9 mouse cellular contexts compared by ENCODE assay signal in the genomic region with DNA sequence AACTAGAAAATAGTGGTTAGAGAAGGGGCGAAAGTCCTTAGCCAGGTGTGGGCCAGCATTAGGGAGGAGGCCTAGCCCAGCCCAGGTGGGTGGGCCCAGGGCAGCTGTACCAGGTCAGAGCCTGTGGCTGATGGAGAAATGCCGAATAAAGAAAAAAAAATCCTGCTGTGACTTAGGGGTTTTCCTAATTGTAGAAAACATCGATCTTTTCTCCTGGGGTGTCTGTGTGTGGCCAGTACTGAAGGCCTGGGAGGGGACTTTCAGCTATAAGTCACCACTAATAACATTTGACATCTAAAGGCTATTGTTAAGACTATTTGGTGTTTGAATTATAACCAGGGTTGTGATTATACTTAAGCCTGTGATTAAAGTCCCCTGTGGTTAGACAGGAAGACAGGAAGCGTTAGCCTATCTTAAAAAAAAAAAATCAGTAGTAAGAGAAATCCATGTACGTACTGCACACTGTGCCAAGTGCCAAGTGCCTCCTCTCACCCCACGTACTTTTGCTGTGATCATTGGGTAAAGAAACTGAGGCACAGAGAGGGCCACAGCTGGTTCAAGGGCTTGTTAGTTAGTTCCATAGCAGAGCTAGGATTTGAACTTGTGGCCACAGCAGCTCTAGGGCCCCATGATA. TPM values are rescaled to one million over a fixed set of nuclear protein-coding genes. Genes with fewer than 3 reads are reported as not detected.
DNase-seq lines count a peak whose midpoint lies in the region; ATAC-seq and TF ChIP-seq lines count a peak whose summit lies in the region.
"Had no signal": no experiment of that assay in that cellular context is flagged by ENCODE, and none has a peak within 500 bp of the region (broad histone marks: within the 10 kb centered on the region; RNA-seq: fewer than 3 reads in every experiment).

No protein-coding gene starts in this region.

- H3K4me1 ChIP-seq in forebrain, embryonic 12.5 days: peaks cover 43% of the 10 kb centered on the region
- peaks cover 16% of the 10 kb centered on the region; the same call in 1 of the 2 replicates for H3K4me1 ChIP-seq in forebrain, embryonic 11.5 days (replicated peaks; ENCODE audit: control insufficient read depth, insufficient read depth, low read length)
- peaks cover 59% of the 10 kb centered on the region for H3K4me1 ChIP-seq in kidney, postnatal 0 days (replicated peaks; ENCODE audit: insufficient read depth, low read length)
- peaks cover 45% of the 10 kb centered on the region for H3K4me1 ChIP-seq in limb, embryonic 10.5 days
- peaks cover 68% of the 10 kb centered on the region for H3K4me1 ChIP-seq in neural tube, embryonic 15.5 days

- H3K27me3 ChIP-seq in forebrain, embryonic 12.5 days: 0 out of 2 replicates have a peak, but pooled peaks cover 5% of the 10 kb centered on the region
- no peaks in the 10 kb centered on the region for H3K27me3 ChIP-seq in forebrain, embryonic 11.5 days (ENCODE audit: control insufficient read depth, insufficient read depth, low read length)
- no peaks in the 10 kb centered on the region for H3K27me3 ChIP-seq in kidney, postnatal 0 days (ENCODE audit: insufficient read depth, low read length)
- H3K27me3 ChIP-seq in limb, embryonic 10.5 days (ENCODE audit: low read depth, poor library complexity, severe bottlenecking): peaks cover 5% of the 10 kb centered on the region; the same call in 1 of the 2 replicates
- H3K27me3 ChIP-seq in neural tube, embryonic 15.5 days (replicated peaks): no peaks in the 10 kb centered on the region

- H3K9ac ChIP-seq in forebrain, embryonic 12.5 days: peak overlapping the region; percentile 33; the same call in 1 of the 2 replicates
- H3K9ac ChIP-seq in forebrain, embryonic 11.5 days (ENCODE audit: low read length): no peak overlapping the region
- peak overlapping the region; percentile 38; the same call in 1 of the 2 replicates for H3K9ac ChIP-seq in kidney, postnatal 0 days (ENCODE audit: low read depth, low read length)
- peak overlapping the region; percentile 96; the same call in 1 of the 2 replicates for H3K9ac ChIP-seq in neural tube, embryonic 15.5 days (replicated peaks)

- H3K4me2 ChIP-seq in forebrain, embryonic 12.5 days: peak overlapping the region; percentile 84; the same call in 1 of the 2 replicates
- no peak overlapping the region for H3K4me2 ChIP-seq in forebrain, embryonic 11.5 days (ENCODE audit: low read depth, low read length, severe bottlenecking)
- no peak overlapping the region for H3K4me2 ChIP-seq in kidney, postnatal 0 days (ENCODE audit: low read length)
- H3K4me2 ChIP-seq in neural tube, embryonic 15.5 days: peak overlapping the region; percentile 74

- ATAC-seq in forebrain, embryonic 12.5 days (ENCODE audit: low FRiP score): no peak
- no peak for ATAC-seq in forebrain, embryonic 11.5 days (replicated peaks; ENCODE audit: low FRiP score)
- no peak for ATAC-seq in kidney, postnatal 0 days (replicated peaks; ENCODE audit: low FRiP score, low read depth)
- no peak for ATAC-seq in neural tube, embryonic 15.5 days (ENCODE audit: low FRiP score)

- 0 out of 2 replicates have a peak, but pooled peaks cover 4% of the 10 kb centered on the region for H3K9me3 ChIP-seq in forebrain, embryonic 12.5 days
- no peaks in the 10 kb centered on the region for H3K9me3 ChIP-seq in forebrain, embryonic 11.5 days (ENCODE audit: control insufficient read depth, low read length)
- H3K9me3 ChIP-seq in kidney, postnatal 0 days (replicated peaks; ENCODE audit: low read length): no peaks in the 10 kb centered on the region
- H3K9me3 ChIP-seq in limb, embryonic 10.5 days (replicated peaks): no peaks in the 10 kb centered on the region
- H3K9me3 ChIP-seq in neural tube, embryonic 15.5 days (replicated peaks): no peaks in the 10 kb centered on the region

- H3K4me3 ChIP-seq in forebrain, embryonic 12.5 days (replicated peaks): no peak overlapping the region
- H3K4me3 ChIP-seq in forebrain, embryonic 11.5 days (ENCODE audit: low read depth, low read length): no peak overlapping the region
- no peak overlapping the region for H3K4me3 ChIP-seq in kidney, postnatal 0 days (replicated peaks; ENCODE audit: low read depth, low read length)
- H3K4me3 ChIP-seq in limb, embryonic 10.5 days: no peak overlapping the region
- H3K4me3 ChIP-seq in neural tube, embryonic 15.5 days (replicated peaks): no peak overlapping the region

- no peak overlapping the region for H3K27ac ChIP-seq in forebrain, embryonic 12.5 days
- H3K27ac ChIP-seq in forebrain, embryonic 11.5 days (ENCODE audit: low read depth, low read length): no peak overlapping the region
- H3K27ac ChIP-seq in kidney, postnatal 0 days: 0 out of 2 replicates have a peak overlapping the region, but pooled peaks have one; percentile 16
- H3K27ac ChIP-seq in limb, embryonic 10.5 days: peak overlapping the region; percentile 34; the same call in 1 of the 2 replicates
- no peak overlapping the region for H3K27ac ChIP-seq in neural tube, embryonic 15.5 days (replicated peaks)

- no peak for TF ChIP-seq CTCF in kidney, postnatal 0 days (IDR thresholded peaks at IDR 0.05; ENCODE audit: low read depth)

- no peaks in the 10 kb centered on the region for H3K36me3 ChIP-seq in forebrain, embryonic 12.5 days (replicated peaks)
- H3K36me3 ChIP-seq in forebrain, embryonic 11.5 days (ENCODE audit: control insufficient read depth, insufficient read depth, low read length): no peaks in the 10 kb centered on the region
- no peaks in the 10 kb centered on the region for H3K36me3 ChIP-seq in kidney, postnatal 0 days (ENCODE audit: insufficient read depth, low read length)
- H3K36me3 ChIP-seq in limb, embryonic 10.5 days: peaks cover 7% of the 10 kb centered on the region
- no peaks in the 10 kb centered on the region for H3K36me3 ChIP-seq in neural tube, embryonic 15.5 days

- no peak for DNase-seq in forebrain, embryonic 11.5 days (ENCODE audit: low spot score)
- no peak for DNase-seq in kidney, postnatal 0 days (ENCODE audit: low spot score)
- DNase-seq in kidney, adult 9 months: no peak
- no peak for DNase-seq in limb, embryonic 10.5 days (ENCODE audit: low spot score)
- DNase-seq in urinary bladder, postnatal 14 days (ENCODE audit: low spot score): no peak
- DNase-seq in adrenal gland, postnatal 10 days: no peak
- DNase-seq: kidney, postnatal 4 days had no signal

- 68% methylated on average over 6 of the region's 6 CpGs for WGBS in forebrain, embryonic 12.5 days
- WGBS in forebrain, embryonic 11.5 days: 74% methylated on average over 6 of the region's 6 CpGs
- WGBS in kidney, postnatal 0 days: 51% methylated on average over 6 of the region's 6 CpGs
- 72% methylated on average over 6 of the region's 6 CpGs for WGBS in limb, embryonic 10.5 days
- 43% methylated on average over 6 of the region's 6 CpGs for WGBS in neural tube, embryonic 15.5 days

RNA-seq across cellular contexts. Expression of a gene that starts 4.5 kb away (rescaled TPM):
- 33.4 and 36.6 TPM in 2 replicates for polyA plus RNA-seq in forebrain, embryonic 12.5 days (2016; fragmentation: Nextera tagmentation; extraction: Ambion mirVana)
- polyA plus RNA-seq in forebrain, embryonic 11.5 days (2014; fragmentation: Nextera tagmentation; extraction: Ambion mirVana): 15.5 and 16.6 TPM in 2 replicates
- 13.3 and 13.5 TPM in 2 replicates for polyA plus RNA-seq in kidney, postnatal 0 days (2015; fragmentation: Nextera tagmentation; extraction: Ambion mirVana)
- polyA plus RNA-seq in limb, embryonic 10.5 days (2016; fragmentation: Nextera tagmentation; extraction: Ambion mirVana): 13.0 and 14.1 TPM in 2 replicates
- polyA plus RNA-seq in neural tube, embryonic 15.5 days (2015; fragmentation: Nextera tagmentation; extraction: Ambion mirVana): 25.4 and 25.8 TPM in 2 replicates
- 10 to 100 TPM; 13.9 to 22.1 TPM for total RNA-seq in adrenal gland, postnatal 10 days (2021)

RNA-seq across cellular contexts. Expression of a gene that starts 28.4 kb away (rescaled TPM):
- 7.3 and 7.9 TPM in 2 replicates for polyA plus RNA-seq in forebrain, embryonic 12.5 days (2016; fragmentation: Nextera tagmentation; extraction: Ambion mirVana)
- 7.3 and 7.9 TPM in 2 replicates for polyA plus RNA-seq in forebrain, embryonic 11.5 days (2014; fragmentation: Nextera tagmentation; extraction: Ambion mirVana)
- 2.9 TPM in 2 replicates for polyA plus RNA-seq in kidney, postnatal 0 days (2015; fragmentation: Nextera tagmentation; extraction: Ambion mirVana)
- polyA plus RNA-seq in limb, embryonic 10.5 days (2016; fragmentation: Nextera tagmentation; extraction: Ambion mirVana): 0.67 and 0.86 TPM in 2 replicates
- 0.88 and 1.4 TPM in 2 replicates for polyA plus RNA-seq in neural tube, embryonic 15.5 days (2015; fragmentation: Nextera tagmentation; extraction: Ambion mirVana)
- 1 to 10 TPM; 4.4 to 6.5 TPM for total RNA-seq in adrenal gland, postnatal 10 days (2021)

Comparison
In these comparisons a context has a peak if more than half of its experiments do, and no peak if none do; other contexts are left out.
1. H3K4me2 ChIP-seq: peak in forebrain, embryonic 12.5 days (single experiment) and neural tube, embryonic 15.5 days (single experiment); none in forebrain, embryonic 11.5 days (single experiment) and kidney, postnatal 0 days (single experiment).
2. H3K27ac ChIP-seq: peak in kidney, postnatal 0 days (single experiment) and limb, embryonic 10.5 days (single experiment); none in forebrain, embryonic 12.5 days (single experiment), forebrain, embryonic 11.5 days (single experiment) and neural tube, embryonic 15.5 days (single experiment).